Mouse (Mus musculus): ENCODE results near the gene Arhgap8.

DNA sequence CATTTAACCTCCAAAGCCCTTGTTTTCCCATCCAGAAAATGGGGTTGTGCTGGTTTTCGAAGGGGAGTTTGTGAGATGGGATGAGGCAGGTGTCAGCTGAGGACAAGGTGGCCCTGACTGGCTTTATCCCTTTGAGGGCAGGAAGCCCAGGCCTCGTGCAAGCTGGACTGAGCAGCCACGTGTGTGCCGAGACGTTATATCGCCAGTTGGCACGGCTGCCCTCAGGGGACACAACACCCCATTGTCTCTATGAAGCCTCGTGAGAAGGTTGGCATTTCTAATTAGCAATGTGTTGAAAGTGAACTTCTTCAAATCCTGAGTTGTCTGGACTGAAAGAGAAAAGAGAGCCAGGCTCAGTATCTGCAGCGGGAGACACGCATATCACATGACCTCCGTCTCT, 98.4 kb downstream of the Arhgap8 start:
- TF ChIP-seq CTCF (IDR thresholded peaks at IDR 0.05; ENCODE audit: borderline replicate concordance, extremely low read depth, insufficient read depth, insufficient read length) (no peak), POLR2A (IDR thresholded peaks at IDR 0.05; ENCODE audit: borderline replicate concordance, extremely low read depth, insufficient read depth, insufficient read length, poor library complexity, severe bottlenecking) (no peak)
